Mouse (Mus musculus): Measurements from ENCODE around the gene Ltb.

- TF ChIP-seq POLR2A (IDR thresholded peaks at IDR 0.05; ENCODE audit: borderline replicate concordance, low read depth, low read length) (no peak), CTCF (IDR thresholded peaks at IDR 0.05; ENCODE audit: low read depth, low read length) (no peak)
These were observed 1.3 kb upstream of the Ltb start for GRCm38 (mm10) chr17:35192924-35193323.
